ENCODE assay signal across 16 mouse cellular contexts in the genomic region with DNA sequence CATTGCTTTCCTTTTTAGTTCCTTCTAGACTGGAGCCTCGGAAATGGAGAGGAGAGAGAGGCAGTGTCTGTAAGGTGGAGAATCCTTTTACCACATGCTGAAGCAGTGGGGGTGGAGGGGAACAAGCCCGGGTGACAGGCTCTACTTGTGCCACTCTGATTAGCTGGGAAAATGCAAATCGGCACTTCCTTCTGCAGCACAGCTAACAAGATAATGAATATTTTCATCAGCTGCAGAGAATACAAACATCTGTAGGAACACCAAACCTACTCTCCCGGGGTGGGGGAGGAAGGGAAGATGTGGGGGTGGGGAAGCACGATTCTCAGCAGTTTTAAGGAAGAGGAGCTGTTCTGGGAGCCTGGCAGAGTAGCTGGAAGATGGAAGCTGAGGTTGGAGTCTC.
DNase-seq lines count a peak whose midpoint lies in the region; ATAC-seq lines count a peak whose summit lies in the region.
"Had no signal": no experiment of that assay in that cellular context is flagged by ENCODE, and none has a peak within 500 bp of the region (broad histone marks: within the 10 kb centered on the region; RNA-seq: fewer than 3 reads in every experiment).

No protein-coding gene starts in this region.

- no peak overlapping the region for H3K27ac ChIP-seq in heart, embryonic 13.5 days (replicated peaks)
- H3K27ac ChIP-seq in heart, embryonic 10.5 days, result no peak overlapping the region; the same call in 1 of the 2 replicates
- no peak overlapping the region; the same call in 1 of the 2 replicates for H3K27ac ChIP-seq in midbrain, embryonic 12.5 days (replicated peaks)
- H3K27ac ChIP-seq: limb, embryonic 10.5 days; liver, embryonic 13.5 days had no signal

- ATAC-seq in heart, embryonic 13.5 days (ENCODE audit: extremely low read depth, insufficient number of reproducible peaks, low FRiP score, low TSS enrichment), result no peak
- peak; percentile 70 for ATAC-seq in midbrain, embryonic 12.5 days (ENCODE audit: low FRiP score, low read depth)
- ATAC-seq: lung, postnatal 0 days had no signal

- H3K27me3 ChIP-seq in heart, embryonic 13.5 days (replicated peaks), result no peaks in the 10 kb centered on the region
- H3K27me3 ChIP-seq in heart, embryonic 10.5 days (ENCODE audit: insufficient read depth, poor library complexity, severe bottlenecking), result no peaks in the 10 kb centered on the region
- H3K27me3 ChIP-seq in midbrain, embryonic 12.5 days, result no peaks in the 10 kb centered on the region
- H3K27me3 ChIP-seq: liver, embryonic 13.5 days had no signal

- DNase-seq in heart, embryonic 10.5 days (ENCODE audit: low spot score), result no peak
- DNase-seq in ES-CJ7 (ENCODE audit: low read depth, low spot score), result peak; percentile 9
- DNase-seq in ZHBTc4 (ENCODE audit: low read depth, low spot score), result peak; percentile 9
- no peak for DNase-seq in thymus, postnatal 0 days (ENCODE audit: low spot score)
- no peak for DNase-seq in ovary, postnatal 10 days (ENCODE audit: low spot score)
- DNase-seq: adrenal gland, adult 2 months; cerebellum, adult 9-11 months; gastrocnemius, postnatal 10 days; kidney, adult 11 months; kidney, postnatal 4 days; layer of hippocampus, postnatal 36 days; liver, embryonic 13.5 days had no signal

- peaks cover 7% of the 10 kb centered on the region; the same call in 1 of the 2 replicates for H3K4me1 ChIP-seq in heart, embryonic 13.5 days
- peaks cover 4% of the 10 kb centered on the region; the same call in 1 of the 2 replicates for H3K4me1 ChIP-seq in heart, embryonic 10.5 days
- peaks cover 7% of the 10 kb centered on the region; the same call in 1 of the 2 replicates for H3K4me1 ChIP-seq in midbrain, embryonic 12.5 days
- H3K4me1 ChIP-seq: liver, embryonic 13.5 days had no signal

- 7% methylated on average over 5 of the region's 5 CpGs for WGBS in heart, embryonic 13.5 days
- WGBS in heart, embryonic 10.5 days, result 12% methylated on average over 5 of the region's 5 CpGs
- WGBS in midbrain, embryonic 12.5 days, result 30% methylated on average over 5 of the region's 5 CpGs

- no peak overlapping the region for H3K9ac ChIP-seq in heart, embryonic 13.5 days
- H3K9ac ChIP-seq in midbrain, embryonic 12.5 days (replicated peaks), result no peak overlapping the region
- H3K9ac ChIP-seq: liver, embryonic 13.5 days had no signal

- H3K4me2 ChIP-seq in heart, embryonic 13.5 days, result peak overlapping the region; percentile 43
- H3K4me2 ChIP-seq in midbrain, embryonic 12.5 days (replicated peaks), result no peak overlapping the region
- H3K4me2 ChIP-seq: liver, embryonic 13.5 days had no signal

- no peaks in the 10 kb centered on the region for H3K9me3 ChIP-seq in heart, embryonic 13.5 days
- H3K9me3 ChIP-seq in heart, embryonic 10.5 days, result no peaks in the 10 kb centered on the region
- no peaks in the 10 kb centered on the region for H3K9me3 ChIP-seq in midbrain, embryonic 12.5 days
- H3K9me3 ChIP-seq: limb, embryonic 10.5 days; liver, embryonic 13.5 days had no signal

- H3K4me3 ChIP-seq in heart, embryonic 13.5 days, result no peak overlapping the region
- H3K4me3 ChIP-seq in heart, embryonic 10.5 days, result no peak overlapping the region
- H3K4me3 ChIP-seq in midbrain, embryonic 12.5 days, result no peak overlapping the region
- H3K4me3 ChIP-seq: limb, embryonic 10.5 days; liver, embryonic 13.5 days had no signal

- no peaks in the 10 kb centered on the region for H3K36me3 ChIP-seq in heart, embryonic 13.5 days
- H3K36me3 ChIP-seq in heart, embryonic 10.5 days, result no peaks in the 10 kb centered on the region
- no peaks in the 10 kb centered on the region for H3K36me3 ChIP-seq in midbrain, embryonic 12.5 days
- H3K36me3 ChIP-seq: limb, embryonic 10.5 days; liver, embryonic 13.5 days had no signal

Comparison
In these comparisons a context has a peak if more than half of its experiments do, and no peak if none do; other contexts are left out.
1. DNase-seq: peak in ES-CJ7 (single experiment) and ZHBTc4 (single experiment); none in heart, embryonic 10.5 days (single experiment), thymus, postnatal 0 days (single experiment) and ovary, postnatal 10 days (single experiment).